Mouse (Mus musculus) C2C12 (cell line): ENCODE results near the gene Calcoco1.

Source experiments
- CEBPB ChIP-seq: IDR thresholded peaks from one replicate; pipeline ENCODE4 v1.6.1; 2011; ENCODE audit warnings: low read depth, mild to moderate bottlenecking, control low read depth, moderate library complexity
- CTCF ChIP-seq: IDR thresholded peaks from one replicate; pipeline ENCODE4 v1.5.1; 2011; ENCODE audit not compliant: control insufficient read depth, insufficient read depth, insufficient read length
- FOSL1 ChIP-seq: IDR thresholded peaks from one replicate; pipeline ENCODE4 v1.8.0; 2011; ENCODE audit warnings: mild to moderate bottlenecking, low read length; ENCODE audit not compliant: poor library complexity, insufficient read depth, severe bottlenecking
- MAX ChIP-seq: IDR thresholded peaks from one replicate; pipeline ENCODE4 v1.6.1; 2011; ENCODE audit warnings: mild to moderate bottlenecking, control low read depth
- MYOD1 ChIP-seq: IDR thresholded peaks from one replicate; pipeline ENCODE4 v1.6.1; 2011; ENCODE audit warnings: low read depth; ENCODE audit not compliant: control insufficient read depth, insufficient read length
- MYOG ChIP-seq: IDR thresholded peaks from one replicate; pipeline ENCODE4 v1.6.1; 2011; ENCODE audit not compliant: control insufficient read depth, insufficient read length; ENCODE audit errors: extremely low read depth
- USF1 ChIP-seq: IDR thresholded peaks from one replicate; pipeline ENCODE4 v1.6.1; 2011; ENCODE audit warnings: low read depth, mild to moderate bottlenecking, control low read depth, moderate library complexity

- no peak for TF ChIP-seq CTCF
- no peak for TF ChIP-seq USF1
- no peak for TF ChIP-seq MAX
- no peak for TF ChIP-seq CEBPB
- TF ChIP-seq MYOD1: no peak
- TF ChIP-seq MYOG: no peak
- TF ChIP-seq FOSL1: no peak
These were observed 6.0 kb upstream of the Calcoco1 start for GRCm38 (mm10) chr15:102727951-102728350.
